In genomic region chr1:88575917-88576669, GRCm38 (mm10) we compare ENCODE assay signal across 8 mouse cellular contexts.
DNase-seq lines count a peak whose midpoint lies in the region; TF ChIP-seq lines count a peak whose summit lies in the region.

No protein-coding gene starts in this region.

- no peak for TF ChIP-seq CTCF in bone marrow macrophage, adult 2 months (IDR thresholded peaks at IDR 0.05; ENCODE audit: low read depth, low read length)

- H3K36me3 ChIP-seq in myocyte (ENCODE audit: control insufficient read depth, insufficient read depth): no peaks in the 10 kb centered on the region
- no peaks in the 10 kb centered on the region for H3K36me3 ChIP-seq in midbrain, embryonic 10.5 days

- TF ChIP-seq POLR2A in bone marrow macrophage, adult 2 months (IDR thresholded peaks at IDR 0.05; ENCODE audit: borderline replicate concordance, low read depth, low read length): no peak
- TF ChIP-seq POLR2A in myocyte (IDR thresholded peaks at IDR 0.05; ENCODE audit: insufficient read length, low read depth): no peak

- 70% methylated on average over 14 of the region's 14 CpGs for WGBS in midbrain, embryonic 10.5 days

- H3K4me2 ChIP-seq in myocyte (ENCODE audit: low read depth): peak overlapping the region; percentile 50

- H3K9me3 ChIP-seq in midbrain, embryonic 10.5 days (replicated peaks): peaks cover 8% of the 10 kb centered on the region

- peaks cover 18% of the 10 kb centered on the region for H3K4me1 ChIP-seq in bone marrow macrophage, adult 2 months (ENCODE audit: control insufficient read depth, insufficient read depth, low read length)
- H3K4me1 ChIP-seq in midbrain, embryonic 10.5 days: peaks cover 19% of the 10 kb centered on the region

- peak overlapping the region; percentile 57 for H3K27ac ChIP-seq in bone marrow macrophage, adult 2 months (ENCODE audit: insufficient read depth, low read depth, low read length)
- no peak overlapping the region for H3K27ac ChIP-seq in midbrain, embryonic 10.5 days (replicated peaks)

- no peaks in the 10 kb centered on the region for H3K27me3 ChIP-seq in myocyte (ENCODE audit: control insufficient read depth, insufficient read depth, insufficient read length)
- H3K27me3 ChIP-seq in midbrain, embryonic 10.5 days (ENCODE audit: low read depth, poor library complexity, severe bottlenecking): peaks cover 60% of the 10 kb centered on the region

- DNase-seq in CD4-positive helper T cell, adult 2 months (ENCODE audit: low read depth, low spot score): peak; percentile 74
- peak; percentile 29 for DNase-seq in kidney, postnatal 14 days
- no peak for DNase-seq in frontal cortex, postnatal 10 days (ENCODE audit: low spot score in 2 of 2)
- no peak for DNase-seq in embryo, embryonic 10 days (ENCODE audit: low spot score)
- DNase-seq in embryo, embryonic 10.5 days (ENCODE audit: low spot score): no peak
- DNase-seq in midbrain, embryonic 10.5 days (ENCODE audit: low spot score): no peak

- no peak overlapping the region for H3ac ChIP-seq in myocyte (ENCODE audit: control insufficient read depth, insufficient read length)

- no peaks in the 10 kb centered on the region for H3K79me2 ChIP-seq in myocyte (ENCODE audit: control insufficient read depth, insufficient read depth)

- peak overlapping the region; percentile 22 for H3K4me3 ChIP-seq in bone marrow macrophage, adult 2 months (ENCODE audit: insufficient read depth, low read length)
- no peak overlapping the region for H3K4me3 ChIP-seq in myocyte
- no peak overlapping the region for H3K4me3 ChIP-seq in midbrain, embryonic 10.5 days

TF ChIP-seq in myocyte, 11 proteins besides CTCF, POLR2A, EP300 and RAD21:
- TF ChIP-seq REST (IDR thresholded peaks at IDR 0.05; ENCODE audit: insufficient read depth, insufficient read length) (no peak), SRF (IDR thresholded peaks at IDR 0.05; ENCODE audit: control insufficient read depth, insufficient read length, low read depth) (no peak), MYOD1 (IDR thresholded peaks at IDR 0.05; ENCODE audit: control insufficient read depth in 1 of 3, insufficient read length in 2 of 3, low read depth in 2 of 3) (no peak), TCF12 (IDR thresholded peaks at IDR 0.05; ENCODE audit: insufficient read depth, poor library complexity, severe bottlenecking) (no peak), MYOG (IDR thresholded peaks at IDR 0.05; ENCODE audit: control insufficient read depth in 1 of 3, insufficient read depth in 1 of 3, insufficient read length in 2 of 3, low read depth in 2 of 3) (no peak), MAX (IDR thresholded peaks at IDR 0.05; ENCODE audit: low read depth) (no peak), CEBPB (IDR thresholded peaks at IDR 0.05; ENCODE audit: insufficient read depth, poor library complexity, severe bottlenecking) (no peak), POLR2AphosphoS2 (IDR thresholded peaks at IDR 0.05; ENCODE audit: insufficient read length, low read depth) (no peak), USF1 (IDR thresholded peaks at IDR 0.05; ENCODE audit: low read depth) (no peak), E2F4 (IDR thresholded peaks at IDR 0.05; ENCODE audit: insufficient read depth) (no peak), TCF3 (IDR thresholded peaks at IDR 0.05; ENCODE audit: insufficient read length, low read depth) (no peak)
TF ChIP-seq in myocyte: peak in this region for 0.

Comparison
In these comparisons a context has a peak if more than half of its experiments do, and no peak if none do; other contexts are left out.
1. DNase-seq: peak in CD4-positive helper T cell, adult 2 months (single experiment) and kidney, postnatal 14 days (single experiment); none in frontal cortex, postnatal 10 days (0 of 2), embryo, embryonic 10 days (single experiment), embryo, embryonic 10.5 days (single experiment) and midbrain, embryonic 10.5 days (single experiment).